Mouse (Mus musculus) CD8-positive naive resting alpha-beta T cell, adult 2 months (primary cell): ENCODE measurements at regions not wholly inside any gene's neighbourhood (a gene's known extent, or its start where the extent isn't known, plus 50 kb on each side); places are given as distances from the start of the nearest gene placed in this dataset.

Source experiments
- DNase-seq, 2 experiments: peaks; one replicate each; pipeline ENCODE4 v3.0.0; 2022; ENCODE audit warnings: low read depth in 2 of 2, low spot score in 2 of 2

- no peak for DNase-seq
Measured at GRCm38 (mm10) chr12:73403906-73404474, 117.4 kb downstream of the Slc38a6 start.
